Mouse (Mus musculus): ENCODE measurements at regions not wholly inside any gene's neighbourhood (a gene's known extent, or its start where the extent isn't known, plus 50 kb on each side); places are given as distances from the start of the nearest gene placed in this dataset.

- no peak for TF ChIP-seq EP300 (IDR thresholded peaks at IDR 0.05; ENCODE audit: low read depth)
- TF ChIP-seq CTCF (IDR thresholded peaks at IDR 0.05; ENCODE audit: low read depth), result no peak
- no peak overlapping the region for H3K4me2 ChIP-seq (ENCODE audit: low read depth, low read length)
- 57% methylated on average over 3 of the region's 3 CpGs for WGBS
These were observed 133.4 kb upstream of the Hs3st4 start for GRCm38 (mm10) chr7:123849220-123849619.

GRCm38 (mm10) chr7:123850272-123851197 is 132.1 kb upstream of the Hs3st4 start:
- H3K9me3 ChIP-seq (replicated peaks; ENCODE audit: control insufficient read depth, low read length), result no peaks in the 10 kb centered on the region
- DNase-seq (ENCODE audit: low spot score), result peak; percentile 30

More at GRCm38 (mm10) chr7:123849220-123849619, 133.4 kb upstream of the Hs3st4 start:
- H3K4me3 ChIP-seq (ENCODE audit: low read depth, low read length), result no peak overlapping the region
- H3K27ac ChIP-seq (ENCODE audit: low read depth), result no peak overlapping the region
- no peak overlapping the region for H3K9ac ChIP-seq (replicated peaks; ENCODE audit: low read depth, low read length)
- no peaks in the 10 kb centered on the region for H3K36me3 ChIP-seq (replicated peaks; ENCODE audit: control insufficient read depth, insufficient read depth, low read length)
- no peaks in the 10 kb centered on the region for H3K27me3 ChIP-seq (ENCODE audit: control insufficient read depth, insufficient read depth, low read length)
- ATAC-seq (ENCODE audit: insufficient read depth, low read depth) (no peak), DNase-seq (ENCODE audit: low spot score) (no peak)
- H3K4me1 ChIP-seq (ENCODE audit: control insufficient read depth, insufficient read depth), result no peaks in the 10 kb centered on the region
- no peaks in the 10 kb centered on the region for H3K9me3 ChIP-seq (replicated peaks; ENCODE audit: control insufficient read depth, low read length)

GRCm38 (mm10) chr7:123857539-123857938 is 125.1 kb upstream of the Hs3st4 start:
- no peaks in the 10 kb centered on the region for H3K9me3 ChIP-seq (replicated peaks; ENCODE audit: control insufficient read depth, low read length)
- H3K27ac ChIP-seq (ENCODE audit: low read depth), result no peak overlapping the region
- ATAC-seq (ENCODE audit: insufficient read depth, low read depth) (peak; percentile 47), DNase-seq (ENCODE audit: low spot score) (peak; percentile 44)
- no peak overlapping the region for H3K4me2 ChIP-seq (ENCODE audit: low read depth, low read length)
- WGBS, result 33% methylated on average over 6 of the region's 6 CpGs
- H3K4me1 ChIP-seq (ENCODE audit: control insufficient read depth, insufficient read depth), result no peaks in the 10 kb centered on the region
- TF ChIP-seq CTCF (IDR thresholded peaks at IDR 0.05; ENCODE audit: low read depth) (no peak), EP300 (IDR thresholded peaks at IDR 0.05; ENCODE audit: low read depth) (no peak)
- no peak overlapping the region for H3K4me3 ChIP-seq (ENCODE audit: low read depth, low read length)
- no peak overlapping the region for H3K9ac ChIP-seq (replicated peaks; ENCODE audit: low read depth, low read length)
- no peaks in the 10 kb centered on the region for H3K36me3 ChIP-seq (replicated peaks; ENCODE audit: control insufficient read depth, insufficient read depth, low read length)
- H3K27me3 ChIP-seq (ENCODE audit: control insufficient read depth, insufficient read depth, low read length), result no peaks in the 10 kb centered on the region

More at GRCm38 (mm10) chr7:123850272-123851197, 132.1 kb upstream of the Hs3st4 start:
- no peak for ATAC-seq (ENCODE audit: insufficient read depth, low read depth)
- Histone ChIP-seq H3K4me1 (ENCODE audit: control insufficient read depth, insufficient read depth) (no peaks in the 10 kb centered on the region), H3K27ac (ENCODE audit: low read depth) (no peak overlapping the region), H3K9ac (replicated peaks; ENCODE audit: low read depth, low read length) (no peak overlapping the region), H3K4me2 (ENCODE audit: low read depth, low read length) (no peak overlapping the region), H3K27me3 (ENCODE audit: control insufficient read depth, insufficient read depth, low read length) (no peaks in the 10 kb centered on the region), H3K4me3 (ENCODE audit: low read depth, low read length) (no peak overlapping the region), H3K36me3 (replicated peaks; ENCODE audit: control insufficient read depth, insufficient read depth, low read length) (no peaks in the 10 kb centered on the region)
- 76% methylated on average over 10 of the region's 10 CpGs for WGBS
- TF ChIP-seq EP300 (IDR thresholded peaks at IDR 0.05; ENCODE audit: low read depth) (no peak), CTCF (IDR thresholded peaks at IDR 0.05; ENCODE audit: low read depth) (peak; percentile 33; the same call in 1 of the 2 replicates)

GRCm38 (mm10) chr7:123861706-123862105 is 121.0 kb upstream of the Hs3st4 start:
- Histone ChIP-seq H3K36me3 (replicated peaks; ENCODE audit: control insufficient read depth, insufficient read depth, low read length) (no peaks in the 10 kb centered on the region), H3K27me3 (ENCODE audit: control insufficient read depth, insufficient read depth, low read length) (no peaks in the 10 kb centered on the region), H3K4me1 (ENCODE audit: control insufficient read depth, insufficient read depth) (no peaks in the 10 kb centered on the region), H3K27ac (ENCODE audit: low read depth) (no peak overlapping the region), H3K9me3 (replicated peaks; ENCODE audit: control insufficient read depth, low read length) (no peaks in the 10 kb centered on the region), H3K9ac (replicated peaks; ENCODE audit: low read depth, low read length) (no peak overlapping the region), H3K4me3 (ENCODE audit: low read depth, low read length) (no peak overlapping the region), H3K4me2 (ENCODE audit: low read depth, low read length) (no peak overlapping the region)
- WGBS, result 73% methylated on average over 2 of the region's 2 CpGs
- ATAC-seq (ENCODE audit: insufficient read depth, low read depth) (no peak), DNase-seq (ENCODE audit: low spot score) (no peak)
- TF ChIP-seq CTCF (IDR thresholded peaks at IDR 0.05; ENCODE audit: low read depth) (no peak), EP300 (IDR thresholded peaks at IDR 0.05; ENCODE audit: low read depth) (no peak)

GRCm38 (mm10) chr7:123896759-123897444 is 85.8 kb upstream of the Hs3st4 start:
- WGBS, result 70% methylated on average over 4 of the region's 4 CpGs

More at GRCm38 (mm10) chr7:123896759-123897444, 85.8 kb upstream of the Hs3st4 start:
- H3K9ac ChIP-seq (replicated peaks; ENCODE audit: low read depth, low read length), result no peak overlapping the region
- TF ChIP-seq CTCF (IDR thresholded peaks at IDR 0.05; ENCODE audit: low read depth), result no peak
- TF ChIP-seq EP300 (IDR thresholded peaks at IDR 0.05; ENCODE audit: low read depth), result no peak
- no peaks in the 10 kb centered on the region for H3K36me3 ChIP-seq (replicated peaks; ENCODE audit: control insufficient read depth, insufficient read depth, low read length)
- no peaks in the 10 kb centered on the region for H3K9me3 ChIP-seq (replicated peaks; ENCODE audit: control insufficient read depth, low read length)
- no peak overlapping the region for H3K27ac ChIP-seq (ENCODE audit: low read depth)
- no peak overlapping the region for H3K4me2 ChIP-seq (ENCODE audit: low read depth, low read length)
- no peak overlapping the region for H3K4me3 ChIP-seq (ENCODE audit: low read depth, low read length)
- H3K27me3 ChIP-seq (ENCODE audit: control insufficient read depth, insufficient read depth, low read length), result no peaks in the 10 kb centered on the region
- DNase-seq (ENCODE audit: low spot score), result no peak
- ATAC-seq (ENCODE audit: insufficient read depth, low read depth), result no peak
- H3K4me1 ChIP-seq (ENCODE audit: control insufficient read depth, insufficient read depth), result no peaks in the 10 kb centered on the region

Measured in heart, postnatal 0 days (tissue).